Mouse (Mus musculus): ENCODE results near the gene Olfr56. TPM values are rescaled to one million over a fixed set of nuclear protein-coding genes. Genes with fewer than 3 reads are reported as not detected.
A peak's percentile ranks its signal among the peaks of the same experiment; 100 is the strongest.

Olfr56 gene
- polyA plus RNA-seq, 1 experiment, result 0.10 TPM

GRCm38 (mm10) chr11:49089735-49090507 lies 111.2 kb downstream of the Olfr56 start:
- no peak for DNase-seq (ENCODE audit: extremely low spot score in 1 of 2, low spot score in 1 of 2)

GRCm38 (mm10) chr11:49090551-49090950 lies 111.9 kb downstream of the Olfr56 start:
- DNase-seq (ENCODE audit: extremely low spot score in 1 of 2, low spot score in 1 of 2), result no peak

- DNase-seq (ENCODE audit: extremely low spot score in 1 of 2, low spot score in 1 of 2), result no peak
Observed at GRCm38 (mm10) chr11:49091171-49091570, 112.5 kb downstream of the Olfr56 start.

- DNase-seq (ENCODE audit: extremely low spot score in 1 of 2, low spot score in 1 of 2), result no peak
Observed at GRCm38 (mm10) chr11:49092053-49092586, 113.4 kb downstream of the Olfr56 start.

GRCm38 (mm10) chr11:49092786-49093185 lies 114.1 kb downstream of the Olfr56 start:
- no peak for DNase-seq (ENCODE audit: extremely low spot score in 1 of 2, low spot score in 1 of 2)

GRCm38 (mm10) chr11:49093861-49094660 lies 115.4 kb downstream of the Olfr56 start:
- no peak for DNase-seq (ENCODE audit: extremely low spot score in 1 of 2, low spot score in 1 of 2)

- DNase-seq (ENCODE audit: extremely low spot score in 1 of 2, low spot score in 1 of 2), result no peak
Observed at GRCm38 (mm10) chr11:49095367-49095766, 116.7 kb downstream of the Olfr56 start.

- DNase-seq (ENCODE audit: extremely low spot score in 1 of 2, low spot score in 1 of 2), result no peak
Observed at GRCm38 (mm10) chr11:49100409-49100808, 121.7 kb downstream of the Olfr56 start.

GRCm38 (mm10) chr11:49101500-49101899 lies 122.8 kb downstream of the Olfr56 start:
- no peak for DNase-seq (ENCODE audit: extremely low spot score in 1 of 2, low spot score in 1 of 2)

GRCm38 (mm10) chr11:49103047-49103693 lies 124.5 kb downstream of the Olfr56 start:
- peak; percentile 33 to 96 for DNase-seq (ENCODE audit: extremely low spot score in 1 of 2, low spot score in 1 of 2)

GRCm38 (mm10) chr11:49105752-49106151 lies 127.1 kb downstream of the Olfr56 start:
- DNase-seq (ENCODE audit: extremely low spot score in 1 of 2, low spot score in 1 of 2), result no peak

GRCm38 (mm10) chr11:49107650-49108537 lies 129.2 kb downstream of the Olfr56 start:
- no peak for DNase-seq (ENCODE audit: extremely low spot score in 1 of 2, low spot score in 1 of 2)

- DNase-seq (ENCODE audit: extremely low spot score in 1 of 2, low spot score in 1 of 2), result peak in 1 of 2 experiments; percentile 59
Observed at GRCm38 (mm10) chr11:49108833-49109232, 130.1 kb downstream of the Olfr56 start.

- peak in 1 of 2 experiments; percentile 40 for DNase-seq (ENCODE audit: extremely low spot score in 1 of 2, low spot score in 1 of 2)
Observed at GRCm38 (mm10) chr11:49111000-49111399, 132.3 kb downstream of the Olfr56 start.

- peak in 1 of 2 experiments; percentile 24 for DNase-seq (ENCODE audit: extremely low spot score in 1 of 2, low spot score in 1 of 2)
Observed at GRCm38 (mm10) chr11:49112624-49113219, 134.0 kb downstream of the Olfr56 start.

- no peak for DNase-seq (ENCODE audit: extremely low spot score in 1 of 2, low spot score in 1 of 2)
Observed at GRCm38 (mm10) chr11:49114158-49114557, 135.5 kb downstream of the Olfr56 start.

GRCm38 (mm10) chr11:49114774-49115173 lies 136.1 kb downstream of the Olfr56 start, which contains the start of gene Olfr1396:
Gene Olfr1396, minus strand, starts transcription at chr11:49114874.
- DNase-seq (ENCODE audit: extremely low spot score in 1 of 2, low spot score in 1 of 2), result no peak

GRCm38 (mm10) chr11:49119635-49120034 lies 140.9 kb downstream of the Olfr56 start:
- DNase-seq (ENCODE audit: extremely low spot score in 1 of 2, low spot score in 1 of 2), result no peak

- DNase-seq (ENCODE audit: extremely low spot score in 1 of 2, low spot score in 1 of 2), result no peak
Observed at GRCm38 (mm10) chr11:49124169-49124568, 145.5 kb downstream of the Olfr56 start.
